Mouse (Mus musculus) liver, embryonic 11.5 days (tissue): Measurements from ENCODE around the gene Dram2. TPM values are rescaled to one million over a fixed set of nuclear protein-coding genes. Genes with fewer than 3 reads are reported as not detected.

Source experiments
- ATAC-seq: fragments of 200-750 bp; cut with Nextera tagmentation; replicated peaks from 2 replicates; pipeline ENCODE4 v1.8.0; 2017; ENCODE audit warnings: moderate number of reproducible peaks, mild to moderate bottlenecking, moderate TSS enrichment, moderate library complexity; ENCODE audit not compliant: low FRiP score
- DNase-seq: peaks from one replicate; pipeline ENCODE4 v3.0.0-alpha.2; 2017; ENCODE audit warnings: low spot score
- H3K27ac ChIP-seq: fragments of 300-500 bp; sonication (generic); 2 replicates; pipeline ENCODE4 v1.5.1; 2014; ENCODE audit warnings: mild to moderate bottlenecking, low read depth, low read length, control low read depth
- H3K27me3 ChIP-seq: fragments of 300-500 bp; sonication (generic); replicated peaks from 2 replicates; pipeline ENCODE4 v1.6.1; 2014; ENCODE audit warnings: low read length, mixed read lengths; ENCODE audit not compliant: control insufficient read depth, insufficient read depth
- H3K36me3 ChIP-seq: fragments of 300-500 bp; sonication (generic); 2 replicates; pipeline ENCODE4 v1.6.1; 2014; ENCODE audit warnings: mild to moderate bottlenecking, low read length, moderate library complexity, mixed read lengths; ENCODE audit not compliant: control insufficient read depth, insufficient read depth
- H3K4me1 ChIP-seq: fragments of 300-500 bp; sonication (generic); replicated peaks from 2 replicates; pipeline ENCODE4 v1.6.1; 2014; ENCODE audit warnings: low read length, mixed read lengths; ENCODE audit not compliant: control insufficient read depth, insufficient read depth
- H3K4me2 ChIP-seq: fragments of 300-500 bp; sonication (generic); 2 replicates; pipeline ENCODE4 v1.6.1; 2014; ENCODE audit warnings: mild to moderate bottlenecking, control low read depth, moderate library complexity
- H3K4me3 ChIP-seq: fragments of 300-500 bp; sonication (generic); 2 replicates; pipeline ENCODE4 v1.5.1; 2014; ENCODE audit warnings: low read depth, low read length, control low read depth
- H3K9ac ChIP-seq: fragments of 300-500 bp; sonication (generic); 2 replicates; pipeline ENCODE4 v1.6.1; 2014; ENCODE audit warnings: low read depth, low read length, control low read depth
- H3K9me3 ChIP-seq: fragments of 300-500 bp; sonication (generic); 2 replicates; pipeline ENCODE4 v1.6.1; 2016; ENCODE audit warnings: low read length, inconsistent platforms, mixed read lengths; ENCODE audit not compliant: control insufficient read depth
- WGBS: fragments of 180-500 bp; shearing (Covaris S2); extraction: QIAGEN DNeasy Blood & Tissue Kit; methylation state at CpG from one replicate; pipeline ENCODE4 v1.1.7; 2014; 5-methylcytosine and 5-hydroxymethylcytosine counted together
- polyA plus RNA-seq: library from polyadenylated mRNA; unstranded; fragments of >200 nt; fragmentation: Nextera tagmentation; extraction: Ambion mirVana; gene quantifications from 2 replicates; pipeline ENCODE4 v1.2.1, GENCODE M21; 2014

Dram2 gene
- polyA plus RNA-seq = 34.7 and 40.5 TPM in 2 replicates

DNA sequence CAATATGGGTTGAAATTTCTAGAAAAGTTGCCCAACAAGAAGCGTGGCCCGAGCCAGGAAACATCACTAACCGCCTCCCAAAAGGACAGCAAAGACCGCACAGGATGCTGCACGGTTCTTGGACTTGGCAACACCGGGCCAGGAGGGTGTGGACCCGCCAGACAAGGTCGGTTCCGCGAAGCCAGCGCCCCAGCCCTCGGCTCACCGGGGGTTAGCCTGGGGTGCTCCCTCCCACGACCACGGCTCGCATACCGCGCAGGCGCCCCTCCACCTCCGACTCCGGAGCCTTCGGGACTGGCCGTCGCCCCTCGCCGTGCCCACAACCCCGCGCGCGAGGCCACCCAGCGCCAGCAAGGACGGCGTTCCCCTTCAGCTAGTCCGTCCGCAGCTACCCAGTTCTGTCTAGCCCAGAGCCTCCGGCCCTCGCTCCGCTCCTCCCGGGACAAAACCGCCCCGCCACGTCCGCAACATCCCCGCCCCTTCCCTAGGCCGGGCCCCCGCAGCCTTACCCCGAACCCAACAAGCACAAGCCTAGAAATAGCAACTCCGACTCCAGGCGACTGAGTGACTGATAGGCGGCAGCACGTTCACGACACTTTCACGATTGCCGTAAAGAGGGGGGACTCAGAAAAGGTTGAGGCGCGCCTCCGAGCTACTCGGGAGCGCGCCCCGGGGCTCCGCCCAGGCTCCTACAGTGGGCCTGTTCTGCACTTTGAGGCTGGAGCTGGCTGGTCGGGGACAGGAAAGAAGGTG is at the start of gene Dram2, which contains the start of gene Cept1:
TSS of gene Dram2 (plus strand) at position 628 of the 753 bp plus-strand sequence.
TSS of gene Cept1 (minus strand) at position 632 of the 753 bp plus-strand sequence.
- under 1% methylated on average over 63 of the region's 63 CpGs for WGBS
- Histone ChIP-seq H3K4me2 (peak within 1 kb of the TSS; percentile 81), H3K4me3 (peak within 1 kb of the TSS; percentile 80), H3K9ac (peak within 1 kb of the TSS; percentile 91), H3K4me1 (peaks cover 14% of the 10 kb centered on the region), H3K27me3 (no peaks in the 10 kb centered on the region), H3K27ac (peak within 1 kb of the TSS; percentile 94), H3K36me3 (no peaks in the 10 kb centered on the region), H3K9me3 (no peaks in the 10 kb centered on the region)
- DNase-seq = peak; percentile 89
- peak; percentile 93 for ATAC-seq

- Histone ChIP-seq H3K27me3 (no peaks in the 10 kb centered on the region), H3K4me2 (no peak overlapping the region), H3K4me1 (peaks cover 21% of the 10 kb centered on the region), H3K9ac (no peak overlapping the region), H3K27ac (0 out of 2 replicates have a peak overlapping the region, but pooled peaks have one; percentile 19), H3K9me3 (no peaks in the 10 kb centered on the region), H3K36me3 (peaks cover 4% of the 10 kb centered on the region; the same call in 1 of the 2 replicates), H3K4me3 (no peak overlapping the region)
- 82% methylated on average over 2 of the region's 2 CpGs for WGBS
- no peak for ATAC-seq
- no peak for DNase-seq
These were observed 47.1 kb upstream of the Dram2 start for GRCm38 (mm10) chr3:106500510-106500909.

- H3K4me2 ChIP-seq = no peak overlapping the region
- no peaks in the 10 kb centered on the region for H3K27me3 ChIP-seq
- no peak overlapping the region for H3K9ac ChIP-seq
- no peaks in the 10 kb centered on the region for H3K9me3 ChIP-seq
- 65% methylated on average over 2 of the region's 2 CpGs for WGBS
- DNase-seq = no peak
- no peak overlapping the region for H3K4me3 ChIP-seq
- H3K4me1 ChIP-seq = no peaks in the 10 kb centered on the region
- no peak for ATAC-seq
- H3K27ac ChIP-seq = no peak overlapping the region
- peaks cover 4% of the 10 kb centered on the region; the same call in 1 of the 2 replicates for H3K36me3 ChIP-seq
These were observed 44.7 kb upstream of the Dram2 start for GRCm38 (mm10) chr3:106502892-106503291.

- H3K27ac ChIP-seq = no peak overlapping the region
- H3K4me2 ChIP-seq = no peak overlapping the region
- no peak overlapping the region for H3K9ac ChIP-seq
- DNase-seq (no peak), ATAC-seq (no peak)
- no peak overlapping the region for H3K4me3 ChIP-seq
- no peaks in the 10 kb centered on the region for H3K4me1 ChIP-seq
- H3K36me3 ChIP-seq = no peaks in the 10 kb centered on the region
- 81% methylated on average over 1 of the region's 1 CpGs for WGBS
- H3K9me3 ChIP-seq = no peaks in the 10 kb centered on the region
- H3K27me3 ChIP-seq = no peaks in the 10 kb centered on the region
These were observed 36.9 kb upstream of the Dram2 start for GRCm38 (mm10) chr3:106510669-106511068.

GRCm38 (mm10) chr3:106515016-106515415 is 32.6 kb upstream of the Dram2 start:
- no peaks in the 10 kb centered on the region for H3K4me1 ChIP-seq
- H3K27ac ChIP-seq = no peak overlapping the region
- DNase-seq (no peak), ATAC-seq (no peak)
- H3K4me3 ChIP-seq = no peak overlapping the region
- no peak overlapping the region for H3K9ac ChIP-seq
- H3K27me3 ChIP-seq = no peaks in the 10 kb centered on the region
- H3K4me2 ChIP-seq = no peak overlapping the region
- WGBS = 82% methylated on average over 6 of the region's 6 CpGs
- no peaks in the 10 kb centered on the region for H3K36me3 ChIP-seq
- H3K9me3 ChIP-seq = no peaks in the 10 kb centered on the region

GRCm38 (mm10) chr3:106522730-106523129 is 24.9 kb upstream of the Dram2 start:
- no peak overlapping the region for H3K27ac ChIP-seq
- 83% methylated on average over 1 of the region's 1 CpGs for WGBS
- H3K9ac ChIP-seq = no peak overlapping the region
- DNase-seq = no peak
- ATAC-seq = no peak
- H3K4me1 ChIP-seq = no peaks in the 10 kb centered on the region
- no peaks in the 10 kb centered on the region for H3K9me3 ChIP-seq
- H3K36me3 ChIP-seq = no peaks in the 10 kb centered on the region
- H3K4me2 ChIP-seq = no peak overlapping the region
- H3K4me3 ChIP-seq = no peak overlapping the region
- no peaks in the 10 kb centered on the region for H3K27me3 ChIP-seq

- H3K9me3 ChIP-seq = no peaks in the 10 kb centered on the region
- no peak overlapping the region for H3K27ac ChIP-seq
- no peak overlapping the region for H3K4me2 ChIP-seq
- H3K4me1 ChIP-seq = no peaks in the 10 kb centered on the region
- no peaks in the 10 kb centered on the region for H3K27me3 ChIP-seq
- ATAC-seq = no peak
- DNase-seq = no peak
- H3K36me3 ChIP-seq = no peaks in the 10 kb centered on the region
- H3K9ac ChIP-seq = no peak overlapping the region
- 95% methylated on average over 2 of the region's 2 CpGs for WGBS
- H3K4me3 ChIP-seq = no peak overlapping the region
These were observed 21.2 kb upstream of the Dram2 start for GRCm38 (mm10) chr3:106526411-106526810.

GRCm38 (mm10) chr3:106528032-106528431 is 19.6 kb upstream of the Dram2 start:
- no peak for DNase-seq
- H3K27me3 ChIP-seq = no peaks in the 10 kb centered on the region
- no peak overlapping the region for H3K27ac ChIP-seq
- no peak overlapping the region for H3K9ac ChIP-seq
- no peaks in the 10 kb centered on the region for H3K4me1 ChIP-seq
- 85% methylated on average over 2 of the region's 2 CpGs for whole genome bisulfite sequencing
- no peaks in the 10 kb centered on the region for H3K36me3 ChIP-seq
- H3K9me3 ChIP-seq = no peaks in the 10 kb centered on the region
- no peak for ATAC-seq
- H3K4me3 ChIP-seq = no peak overlapping the region
- no peak overlapping the region for H3K4me2 ChIP-seq

DNA sequence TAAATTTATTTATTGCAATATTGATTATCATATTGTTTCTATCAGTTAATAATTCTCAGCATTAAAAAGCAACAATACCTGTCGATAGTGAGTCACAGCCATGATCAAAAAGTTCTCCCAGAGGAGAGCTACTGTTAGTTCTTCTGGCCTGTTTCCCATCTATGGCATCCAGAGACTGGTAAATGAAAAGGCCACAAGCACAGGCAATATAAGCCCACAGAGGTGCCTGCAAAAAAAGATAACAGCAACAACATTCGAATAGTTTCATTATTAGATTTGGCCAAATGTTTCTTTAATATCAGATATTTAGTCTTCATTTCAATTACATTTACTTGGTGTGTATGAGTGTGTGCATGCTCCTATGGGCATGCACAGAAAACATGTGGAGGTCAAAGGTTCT is 14.3 kb upstream of the Dram2 start:
- no peak for DNase-seq
- no peaks in the 10 kb centered on the region for H3K9me3 ChIP-seq
- no peak overlapping the region for H3K4me3 ChIP-seq
- ATAC-seq = 0 out of 2 replicates have a peak, but pooled peaks have one; percentile 26
- H3K9ac ChIP-seq = no peak overlapping the region
- H3K27ac ChIP-seq = no peak overlapping the region
- H3K4me1 ChIP-seq = no peaks in the 10 kb centered on the region
- no peaks in the 10 kb centered on the region for H3K27me3 ChIP-seq
- H3K36me3 ChIP-seq = no peaks in the 10 kb centered on the region
- 80% methylated on average over 2 of the region's 2 CpGs for WGBS
- no peak overlapping the region for H3K4me2 ChIP-seq
